Mouse (Mus musculus) MEL (cell line): Measurements from ENCODE around the gene Fam102a.

Experiments used
- EP300 ChIP-seq, 2 experiments: IDR thresholded peaks; 2 replicates each; pipeline ENCODE4 v1.6.1; 2011; ENCODE audit warnings: improper control_type of control experiment in 2 of 2, low read length in 2 of 2, low read depth in 1 of 2, mild to moderate bottlenecking in 1 of 2
- ZNF384 ChIP-seq: IDR thresholded peaks from 2 replicates; pipeline ENCODE4 v1.6.1; 2012; ENCODE audit warnings: low read depth, mild to moderate bottlenecking, inconsistent platforms, low read length, improper control_type of control experiment

DNA sequence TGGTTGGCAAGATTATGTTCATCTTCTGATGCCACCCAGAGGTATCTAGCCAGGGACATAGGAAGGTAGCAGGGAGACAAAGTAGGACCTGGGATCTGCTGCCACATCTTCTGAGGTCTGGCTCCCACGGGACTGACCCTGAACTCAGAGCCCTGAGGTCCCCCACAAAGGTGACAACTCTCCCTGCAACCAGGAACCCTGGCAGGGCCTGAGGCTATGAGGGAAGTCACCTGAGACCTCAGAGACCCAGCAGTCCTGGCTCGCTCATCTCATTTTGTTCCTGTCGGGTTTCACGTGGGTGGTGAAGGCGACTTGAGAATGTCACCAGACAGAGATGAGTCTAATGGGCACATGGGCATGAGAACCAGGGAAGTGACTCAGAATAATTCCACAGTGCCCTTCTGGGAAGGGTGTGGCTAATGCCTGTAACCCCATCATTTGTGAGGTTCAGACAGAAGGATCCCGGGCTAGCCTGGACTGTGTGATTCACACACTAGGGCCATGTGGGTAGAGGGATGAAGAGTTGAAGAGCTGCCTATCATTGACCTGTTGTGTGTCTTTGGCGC is 50.1 kb downstream of the Fam102a start:
- TF ChIP-seq ZNF384, result no peak
- no peak for TF ChIP-seq EP300 (IDR thresholded peaks at IDR 0.05; ENCODE audit: low read depth in 1 of 2, low read length in 2 of 2)
